Comparison of ENCODE assay signal across 8 mouse cellular contexts in genomic region chr1:25828971-25829920, GRCm38 (mm10). TPM values are rescaled to one million over a fixed set of nuclear protein-coding genes. Genes with fewer than 3 reads are reported as not detected.
DNase-seq lines count a peak whose midpoint lies in the region; ATAC-seq lines count a peak whose summit lies in the region.

Adgrb3 (minus strand) TSS chr1:25829707.

- H3K9ac ChIP-seq in liver, embryonic 11.5 days (ENCODE audit: low read depth, low read length) = no peak within 1 kb of the TSS
- H3K9ac ChIP-seq in embryonic facial prominence, embryonic 13.5 days = peak within 1 kb of the TSS; percentile 65
- peak within 1 kb of the TSS; percentile 74 for H3K9ac ChIP-seq in midbrain, embryonic 14.5 days (replicated peaks; ENCODE audit: low read length)

- peak within 1 kb of the TSS; percentile 50 for H3K4me3 ChIP-seq in liver, embryonic 11.5 days (ENCODE audit: low read depth, low read length)
- H3K4me3 ChIP-seq in embryonic facial prominence, embryonic 13.5 days = peak within 1 kb of the TSS; percentile 64
- peak within 1 kb of the TSS; percentile 59 for H3K4me3 ChIP-seq in midbrain, embryonic 14.5 days (replicated peaks; ENCODE audit: low read depth, low read length)

- H3K27ac ChIP-seq in liver, embryonic 11.5 days (ENCODE audit: low read depth, low read length) = no peak within 1 kb of the TSS
- H3K27ac ChIP-seq in embryonic facial prominence, embryonic 13.5 days = no peak within 1 kb of the TSS
- H3K27ac ChIP-seq in midbrain, embryonic 14.5 days (replicated peaks; ENCODE audit: low read depth, low read length) = peak within 1 kb of the TSS; percentile 96

- no peaks in the 10 kb centered on the region for H3K4me1 ChIP-seq in liver, embryonic 11.5 days (replicated peaks; ENCODE audit: control insufficient read depth, insufficient read depth, low read length)
- peaks cover 11% of the 10 kb centered on the region; the same call in 1 of the 2 replicates for H3K4me1 ChIP-seq in embryonic facial prominence, embryonic 13.5 days
- peaks cover 30% of the 10 kb centered on the region for H3K4me1 ChIP-seq in midbrain, embryonic 14.5 days (ENCODE audit: control insufficient read depth, insufficient read depth, low read length)

- H3K4me2 ChIP-seq in liver, embryonic 11.5 days = peak within 1 kb of the TSS; percentile 65
- H3K4me2 ChIP-seq in embryonic facial prominence, embryonic 13.5 days = peak within 1 kb of the TSS; percentile 86
- peak within 1 kb of the TSS; percentile 68 for H3K4me2 ChIP-seq in midbrain, embryonic 14.5 days (ENCODE audit: low read length)

- peaks cover 28% of the 10 kb centered on the region for H3K27me3 ChIP-seq in liver, embryonic 11.5 days (replicated peaks; ENCODE audit: control insufficient read depth, insufficient read depth, low read length)
- peaks cover 70% of the 10 kb centered on the region for H3K27me3 ChIP-seq in embryonic facial prominence, embryonic 13.5 days
- no peaks in the 10 kb centered on the region for H3K27me3 ChIP-seq in midbrain, embryonic 14.5 days (ENCODE audit: control insufficient read depth, insufficient read depth, low read length)

- no peaks in the 10 kb centered on the region for H3K36me3 ChIP-seq in liver, embryonic 11.5 days (ENCODE audit: control insufficient read depth, insufficient read depth, low read length)
- no peaks in the 10 kb centered on the region for H3K36me3 ChIP-seq in embryonic facial prominence, embryonic 13.5 days
- H3K36me3 ChIP-seq in midbrain, embryonic 14.5 days (ENCODE audit: control insufficient read depth, insufficient read depth, low read length) = no peaks in the 10 kb centered on the region

- ATAC-seq in liver, embryonic 11.5 days (replicated peaks; ENCODE audit: low FRiP score) = no peak
- no peak for ATAC-seq in embryonic facial prominence, embryonic 13.5 days (ENCODE audit: insufficient number of reproducible peaks, insufficient read depth, low FRiP score, low TSS enrichment, low read depth)
- ATAC-seq in midbrain, embryonic 14.5 days (ENCODE audit: low FRiP score, low TSS enrichment) = peak; percentile 40
- ATAC-seq in granulocyte monocyte progenitor cell, adult 5-6 weeks (replicated peaks; ENCODE audit: poor library complexity, severe bottlenecking) = no peak

- no peaks in the 10 kb centered on the region for H3K9me3 ChIP-seq in liver, embryonic 11.5 days (ENCODE audit: control insufficient read depth, low read length)
- no peaks in the 10 kb centered on the region for H3K9me3 ChIP-seq in embryonic facial prominence, embryonic 13.5 days
- H3K9me3 ChIP-seq in midbrain, embryonic 14.5 days (ENCODE audit: control insufficient read depth, low read length) = no peaks in the 10 kb centered on the region

- no peak for DNase-seq in liver, embryonic 11.5 days (ENCODE audit: low spot score)
- no peak for DNase-seq in liver
- peak; percentile 27 for DNase-seq in layer of hippocampus, adult 9-10 months (ENCODE audit: low spot score)
- peak; percentile 75 for DNase-seq in midbrain, embryonic 14.5 days
- DNase-seq in adrenal gland, adult 2 months = no peak
- no peak for DNase-seq in heart, adult 8-10 months (ENCODE audit: low spot score)

- WGBS in liver, embryonic 11.5 days = 11% methylated on average over 31 of the region's 32 CpGs
- WGBS in embryonic facial prominence, embryonic 13.5 days = 2% methylated on average over 31 of the region's 32 CpGs
- whole genome bisulfite sequencing in midbrain, embryonic 14.5 days = under 1% methylated on average over 32 of the region's 32 CpGs

RNA-seq across cellular contexts. Expression of gene Adgrb3, which starts in this region (rescaled TPM):
- 0.32 and 0.43 TPM in 2 replicates for polyA plus RNA-seq in liver, embryonic 11.5 days (2014; fragmentation: Nextera tagmentation; extraction: Ambion mirVana)
- polyA plus RNA-seq in embryonic facial prominence, embryonic 13.5 days (2015; fragmentation: Nextera tagmentation; extraction: Ambion mirVana) = 1.7 and 2.1 TPM in 2 replicates
- polyA plus RNA-seq in midbrain, embryonic 14.5 days (2014; fragmentation: Nextera tagmentation; extraction: Ambion mirVana) = 55.0 and 67.6 TPM in 2 replicates
- 1 to 10 TPM; 1.0 to 1.2 TPM for total RNA-seq in adrenal gland, adult 2 months (2021)
- polyA plus RNA-seq in adrenal gland, adult 2 months (2012; rRNA removed) = 0.11 and 0.24 TPM in 2 replicates
- total RNA-seq in heart, adult 8-10 months (2022) = not detected
- not detected in 2 replicates for total RNA-seq in granulocyte monocyte progenitor cell, adult 5-6 weeks (2014; fragmentation: Nextera tagmentation)
- total RNA-seq in granulocyte monocyte progenitor cell, adult 5-6 weeks (2017) = not detected in 2 replicates

Comparison
In these comparisons a context has a peak if more than half of its experiments do, and no peak if none do; other contexts are left out.
1. RNA of gene Adgrb3 (polyA plus RNA-seq): 55.0 to 67.6 TPM in midbrain, embryonic 14.5 days; 1.7 to 2.1 TPM in embryonic facial prominence, embryonic 13.5 days, 0.32 to 0.43 TPM in liver, embryonic 11.5 days and 0.11 to 0.24 TPM in adrenal gland, adult 2 months; every median in the first group is over 10 times any median in the second.
2. DNase-seq: peak in layer of hippocampus, adult 9-10 months (single experiment) and midbrain, embryonic 14.5 days (single experiment); none in liver, embryonic 11.5 days (single experiment), liver (single experiment), adrenal gland, adult 2 months (single experiment) and heart, adult 8-10 months (single experiment).
3. Peak in every context shown above with its lines, with median percentiles within 50 percentile points of each other: H3K4me2 ChIP-seq and H3K4me3 ChIP-seq.